In the genomic region with DNA sequence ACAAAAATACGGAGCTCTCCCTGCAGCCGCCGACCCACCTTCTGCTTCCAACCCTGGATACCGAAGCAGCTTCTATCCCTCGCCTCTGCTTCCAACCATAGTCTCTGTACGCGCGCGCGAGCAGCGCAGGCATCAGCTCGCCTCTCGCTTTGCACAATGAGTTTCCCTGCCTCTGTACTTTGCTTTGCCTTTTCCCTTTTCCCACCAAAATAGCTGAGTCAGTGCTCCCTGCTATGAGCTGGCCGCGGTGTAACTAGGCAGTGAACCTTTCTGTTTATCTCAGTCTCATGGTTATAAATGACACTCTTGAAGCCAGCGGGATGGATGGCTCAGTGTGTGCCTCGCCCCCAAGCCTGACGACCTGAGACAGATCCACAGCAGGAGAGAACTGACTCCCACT, we compare ENCODE assay signal across 8 mouse cellular contexts.
DNase-seq lines count a peak whose midpoint lies in the region; ATAC-seq and TF ChIP-seq lines count a peak whose summit lies in the region.
"Had no signal": no experiment of that assay in that cellular context is flagged by ENCODE, and none has a peak within 500 bp of the region (broad histone marks: within the 10 kb centered on the region; RNA-seq: fewer than 3 reads in every experiment).

No protein-coding gene starts in this region.

- peak overlapping the region; percentile 10; the same call in 1 of the 2 replicates for H3K4me3 ChIP-seq in forebrain, postnatal 0 days (ENCODE audit: low read depth, low read length)

- H3K36me3 ChIP-seq in forebrain, postnatal 0 days (ENCODE audit: insufficient read depth): no peaks in the 10 kb centered on the region

- no peak overlapping the region for H3K27ac ChIP-seq in forebrain, postnatal 0 days (ENCODE audit: low read depth, low read length)

- 0 out of 2 replicates have a peak, but pooled peaks cover 5% of the 10 kb centered on the region for H3K4me1 ChIP-seq in forebrain, postnatal 0 days (ENCODE audit: insufficient read depth)

- peak; percentile 39 for ATAC-seq in forebrain, postnatal 0 days
- ATAC-seq in megakaryocyte progenitor cell, adult 5-6 weeks (replicated peaks; ENCODE audit: poor library complexity): peak; percentile 52

- H3K4me2 ChIP-seq in forebrain, postnatal 0 days (ENCODE audit: low read depth): peak overlapping the region; percentile 40

- DNase-seq in 3T3-L1 (ENCODE audit: low read depth, low spot score): peak; percentile 21
- DNase-seq in Muller cell, postnatal 12 days (ENCODE audit: inconsistent ontology term): peak; percentile 55
- peak; percentile 55 for DNase-seq in forebrain, postnatal 0 days
- no peak for DNase-seq in gastrocnemius, adult 18-20 months (ENCODE audit: low spot score)
- no peak for DNase-seq in lung, adult 18-20 months
- no peak for DNase-seq in heart, adult 11 months
- DNase-seq: gastrocnemius, postnatal 10 days had no signal

- TF ChIP-seq CTCF in forebrain, postnatal 0 days (IDR thresholded peaks at IDR 0.05; ENCODE audit: low read depth): no peak

- H3K27me3 ChIP-seq in forebrain, postnatal 0 days (ENCODE audit: insufficient read depth, low read length): peaks cover 36% of the 10 kb centered on the region

- WGBS in forebrain, postnatal 0 days: 5% methylated on average over 18 of the region's 18 CpGs

- no peak overlapping the region for H3K9ac ChIP-seq in forebrain, postnatal 0 days

- no peaks in the 10 kb centered on the region for H3K9me3 ChIP-seq in forebrain, postnatal 0 days (ENCODE audit: low read length)

Comparison
In these comparisons a context has a peak if more than half of its experiments do, and no peak if none do; other contexts are left out.
1. DNase-seq: peak in 3T3-L1 (single experiment), Muller cell, postnatal 12 days (single experiment) and forebrain, postnatal 0 days (single experiment); none in gastrocnemius, adult 18-20 months (single experiment), lung, adult 18-20 months (0 of 2) and heart, adult 11 months (single experiment).